Mouse (Mus musculus) limb, embryonic 14.5 days (tissue): ENCODE measurements at regions not wholly inside any gene's neighbourhood (a gene's known extent, or its start where the extent isn't known, plus 50 kb on each side); places are given as distances from the start of the nearest gene placed in this dataset.

ENCODE experiments used
- ATAC-seq: fragments of 200-750 bp; cut with Nextera tagmentation; 2 replicates; pipeline ENCODE4 v1.8.0; 2017; ENCODE audit warnings: low read depth, moderate number of reproducible peaks, moderate TSS enrichment; ENCODE audit not compliant: low FRiP score
- DNase-seq: peaks from one replicate; pipeline ENCODE4 v3.0.0-alpha.2; 2015; ENCODE audit warnings: low spot score
- H3K27ac ChIP-seq: fragments of 300-500 bp; sonication (generic); replicated peaks from 2 replicates; pipeline ENCODE4 v1.5.1; 2014; ENCODE audit warnings: low read depth, mild to moderate bottlenecking, low read length, moderate library complexity, mixed read lengths
- H3K27me3 ChIP-seq: fragments of 300-500 bp; sonication (generic); 2 replicates; pipeline ENCODE4 v1.6.1; 2014; ENCODE audit warnings: low read length, mixed read lengths; ENCODE audit not compliant: control insufficient read depth, insufficient read depth
- H3K36me3 ChIP-seq: fragments of 300-500 bp; sonication (generic); 2 replicates; pipeline ENCODE4 v1.6.1; 2014; ENCODE audit warnings: mild to moderate bottlenecking, low read length, moderate library complexity, mixed read lengths; ENCODE audit not compliant: control insufficient read depth, insufficient read depth
- H3K4me1 ChIP-seq: fragments of 300-500 bp; sonication (generic); 2 replicates; pipeline ENCODE4 v1.6.1; 2014; ENCODE audit warnings: antibody characterized with exemption, low read length, mixed read lengths; ENCODE audit not compliant: control insufficient read depth, insufficient read depth
- H3K4me2 ChIP-seq: fragments of 300-500 bp; sonication (generic); replicated peaks from 2 replicates; pipeline ENCODE4 v1.6.1; 2014; ENCODE audit warnings: low read depth, mild to moderate bottlenecking, low read length, moderate library complexity; ENCODE audit not compliant: severe bottlenecking
- H3K4me3 ChIP-seq: fragments of 300-500 bp; sonication (generic); replicated peaks from 2 replicates; pipeline ENCODE4 v1.5.1; 2014; ENCODE audit warnings: low read length
- H3K9ac ChIP-seq: fragments of 300-500 bp; sonication (generic); 2 replicates; pipeline ENCODE4 v1.6.1; 2014; ENCODE audit warnings: mild to moderate bottlenecking, low read depth, low read length, moderate library complexity; ENCODE audit not compliant: severe bottlenecking
- H3K9me3 ChIP-seq: fragments of 300-500 bp; sonication (generic); 2 replicates; pipeline ENCODE4 v1.6.1; 2016; ENCODE audit warnings: low read length; ENCODE audit not compliant: control insufficient read depth
- POLR2A ChIP-seq: fragments of 200-500 bp; IDR thresholded peaks from 2 replicates; pipeline ENCODE4 v1.8.0; 2012; ENCODE audit warnings: inconsistent platforms, mild to moderate bottlenecking, moderate library complexity, borderline replicate concordance; ENCODE audit not compliant: insufficient read depth, insufficient read length; ENCODE audit errors: extremely low read depth
- WGBS: fragments of 180-500 bp; shearing (Covaris S2); extraction: QIAGEN DNeasy Blood & Tissue Kit; methylation state at CpG from one replicate; pipeline ENCODE4 v1.1.7; 2014; 5-methylcytosine and 5-hydroxymethylcytosine counted together

GRCm38 (mm10) chr9:25024486-25024885 is 64.7 kb upstream of the Gm10181 start:
- Histone ChIP-seq H3K36me3 (no peaks in the 10 kb centered on the region), H3K27ac (no peak overlapping the region), H3K4me1 (no peaks in the 10 kb centered on the region), H3K27me3 (no peaks in the 10 kb centered on the region), H3K9me3 (no peaks in the 10 kb centered on the region), H3K4me2 (no peak overlapping the region), H3K9ac (no peak overlapping the region), H3K4me3 (no peak overlapping the region)
- DNase-seq (no peak), ATAC-seq (no peak)
- TF ChIP-seq POLR2A = no peak
- WGBS = 60% methylated on average over 4 of the region's 4 CpGs

- ATAC-seq (no peak), DNase-seq (peak; percentile 70)
- Histone ChIP-seq H3K4me2 (no peak overlapping the region), H3K27ac (no peak overlapping the region), H3K4me3 (no peak overlapping the region), H3K4me1 (no peaks in the 10 kb centered on the region), H3K9ac (no peak overlapping the region), H3K27me3 (no peaks in the 10 kb centered on the region), H3K36me3 (no peaks in the 10 kb centered on the region), H3K9me3 (no peaks in the 10 kb centered on the region)
- WGBS = 10% methylated on average over 8 of the region's 8 CpGs
- TF ChIP-seq POLR2A = no peak
Measured at GRCm38 (mm10) chr9:25027581-25027980, 61.6 kb upstream of the Gm10181 start.

GRCm38 (mm10) chr9:25028305-25028704 is 60.9 kb upstream of the Gm10181 start:
- ATAC-seq (no peak), DNase-seq (no peak)
- WGBS = 66% methylated on average over 6 of the region's 6 CpGs
- Histone ChIP-seq H3K36me3 (no peaks in the 10 kb centered on the region), H3K27ac (no peak overlapping the region), H3K27me3 (no peaks in the 10 kb centered on the region), H3K9me3 (no peaks in the 10 kb centered on the region), H3K9ac (no peak overlapping the region), H3K4me3 (no peak overlapping the region), H3K4me1 (no peaks in the 10 kb centered on the region), H3K4me2 (no peak overlapping the region)
- no peak for TF ChIP-seq POLR2A

DNA sequence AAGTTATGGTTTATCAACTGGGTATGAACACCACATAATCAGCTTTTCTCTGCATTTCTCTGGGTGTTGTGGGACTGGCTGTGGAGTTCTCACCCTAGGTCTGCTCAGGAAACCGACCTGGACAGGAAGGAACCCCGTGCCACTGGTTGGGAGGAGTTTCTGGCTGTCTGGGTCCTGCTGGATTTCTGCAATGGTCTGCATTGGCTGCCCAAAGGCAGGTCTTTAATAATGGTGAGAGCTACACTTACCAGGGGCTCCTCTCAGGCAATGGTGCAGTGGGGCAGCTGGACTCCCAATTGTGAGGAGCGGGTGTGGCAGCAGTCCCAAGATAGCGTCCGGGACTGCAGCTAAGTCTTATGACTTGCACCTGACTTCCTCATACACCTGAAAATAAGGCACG is 57.8 kb upstream of the Gm10181 start:
- WGBS = 89% methylated on average over 6 of the region's 6 CpGs
- H3K27me3 ChIP-seq = no peaks in the 10 kb centered on the region
- no peak overlapping the region for H3K4me2 ChIP-seq
- no peaks in the 10 kb centered on the region for H3K36me3 ChIP-seq
- no peaks in the 10 kb centered on the region for H3K4me1 ChIP-seq
- H3K9ac ChIP-seq = no peak overlapping the region
- H3K9me3 ChIP-seq = no peaks in the 10 kb centered on the region
- no peak for ATAC-seq
- H3K27ac ChIP-seq = no peak overlapping the region
- TF ChIP-seq POLR2A = no peak
- DNase-seq = no peak
- H3K4me3 ChIP-seq = no peak overlapping the region
